In genomic region chr9:49672646-49673199, GRCm38 (mm10) we compare ENCODE assay signal across 20 mouse cellular contexts.
DNase-seq lines count a peak whose midpoint lies in the region; ATAC-seq and TF ChIP-seq lines count a peak whose summit lies in the region.
"Had no signal": no experiment of that assay in that cellular context is flagged by ENCODE, and none has a peak within 500 bp of the region (broad histone marks: within the 10 kb centered on the region; RNA-seq: fewer than 3 reads in every experiment).

No protein-coding gene starts in this region.

- peaks cover 34% of the 10 kb centered on the region for H3K4me1 ChIP-seq in hindbrain, embryonic 15.5 days (replicated peaks)
- peaks cover 5% of the 10 kb centered on the region; the same call in 1 of the 2 replicates for H3K4me1 ChIP-seq in hindbrain, postnatal 0 days (ENCODE audit: insufficient read depth, low read length)
- peaks cover 25% of the 10 kb centered on the region for H3K4me1 ChIP-seq in midbrain, embryonic 14.5 days (ENCODE audit: control insufficient read depth, insufficient read depth, low read length)
- H3K4me1 ChIP-seq in midbrain, postnatal 0 days (ENCODE audit: insufficient read depth, low read length): peaks cover 6% of the 10 kb centered on the region; the same call in 1 of the 2 replicates

- ATAC-seq in hindbrain, embryonic 15.5 days (ENCODE audit: low FRiP score, low read depth): no peak
- no peak for ATAC-seq in hindbrain, postnatal 0 days
- no peak for ATAC-seq in midbrain, embryonic 14.5 days (ENCODE audit: low FRiP score, low TSS enrichment)
- no peak for ATAC-seq in midbrain, postnatal 0 days (ENCODE audit: low FRiP score)
- peak; percentile 38; the same call in 1 of the 2 replicates for ATAC-seq in megakaryocyte, adult 5-6 weeks (ENCODE audit: poor library complexity, severe bottlenecking)
- no peak for ATAC-seq in erythroid progenitor cell, adult 5-6 weeks (replicated peaks; ENCODE audit: low FRiP score, poor library complexity, severe bottlenecking)
- ATAC-seq: forebrain, embryonic 15.5 days had no signal

- H3K27me3 ChIP-seq in hindbrain, embryonic 15.5 days: no peaks in the 10 kb centered on the region
- no peaks in the 10 kb centered on the region for H3K27me3 ChIP-seq in hindbrain, postnatal 0 days (ENCODE audit: insufficient read depth, low read length)
- no peaks in the 10 kb centered on the region for H3K27me3 ChIP-seq in midbrain, embryonic 14.5 days (ENCODE audit: control insufficient read depth, insufficient read depth, low read length)
- no peaks in the 10 kb centered on the region for H3K27me3 ChIP-seq in midbrain, postnatal 0 days (ENCODE audit: insufficient read depth, low read length)
- H3K27me3 ChIP-seq: embryonic facial prominence, embryonic 13.5 days; forebrain, embryonic 15.5 days; heart, embryonic 15.5 days had no signal

- H3K36me3 ChIP-seq in hindbrain, embryonic 15.5 days: 0 out of 2 replicates have a peak, but pooled peaks cover 2% of the 10 kb centered on the region
- no peaks in the 10 kb centered on the region for H3K36me3 ChIP-seq in hindbrain, postnatal 0 days (ENCODE audit: insufficient read depth, low read length)
- H3K36me3 ChIP-seq in midbrain, embryonic 14.5 days (ENCODE audit: control insufficient read depth, insufficient read depth, low read length): no peaks in the 10 kb centered on the region; the same call in 1 of the 2 replicates
- no peaks in the 10 kb centered on the region for H3K36me3 ChIP-seq in midbrain, postnatal 0 days (ENCODE audit: insufficient read depth, low read length)
- H3K36me3 ChIP-seq: embryonic facial prominence, embryonic 13.5 days; forebrain, embryonic 10.5 days; forebrain, embryonic 15.5 days; heart, embryonic 15.5 days; hindbrain, embryonic 10.5 days had no signal

- TF ChIP-seq CTCF in hindbrain, postnatal 0 days (IDR thresholded peaks at IDR 0.05; ENCODE audit: low read depth): no peak
- TF ChIP-seq CTCF in midbrain, postnatal 0 days (IDR thresholded peaks at IDR 0.05): no peak

- H3K4me2 ChIP-seq in hindbrain, embryonic 15.5 days: no peak overlapping the region
- H3K4me2 ChIP-seq in hindbrain, postnatal 0 days (ENCODE audit: low read depth, low read length): no peak overlapping the region
- no peak overlapping the region for H3K4me2 ChIP-seq in midbrain, embryonic 14.5 days (ENCODE audit: low read length)
- no peak overlapping the region for H3K4me2 ChIP-seq in midbrain, postnatal 0 days (ENCODE audit: low read depth, low read length, poor library complexity, severe bottlenecking)
- H3K4me2 ChIP-seq: embryonic facial prominence, embryonic 13.5 days; forebrain, embryonic 15.5 days; heart, embryonic 11.5 days; heart, embryonic 15.5 days had no signal

- WGBS in hindbrain, embryonic 15.5 days: 51% methylated on average over 6 of the region's 6 CpGs
- WGBS in hindbrain, postnatal 0 days: 54% methylated on average over 6 of the region's 6 CpGs
- 22% methylated on average over 6 of the region's 6 CpGs for WGBS in midbrain, embryonic 14.5 days
- WGBS in midbrain, postnatal 0 days: 20% methylated on average over 6 of the region's 6 CpGs

- H3K4me3 ChIP-seq in hindbrain, embryonic 15.5 days: no peak overlapping the region
- no peak overlapping the region for H3K4me3 ChIP-seq in hindbrain, postnatal 0 days (ENCODE audit: low read length)
- H3K4me3 ChIP-seq in midbrain, embryonic 14.5 days (replicated peaks; ENCODE audit: low read depth, low read length): no peak overlapping the region
- no peak overlapping the region for H3K4me3 ChIP-seq in midbrain, postnatal 0 days (ENCODE audit: low read depth, low read length)
- H3K4me3 ChIP-seq: embryonic facial prominence, embryonic 13.5 days; forebrain, embryonic 10.5 days; forebrain, embryonic 15.5 days; heart, embryonic 15.5 days; hindbrain, embryonic 10.5 days had no signal

- H3K9me3 ChIP-seq in hindbrain, embryonic 15.5 days: no peaks in the 10 kb centered on the region
- H3K9me3 ChIP-seq in hindbrain, postnatal 0 days (ENCODE audit: low read length): no peaks in the 10 kb centered on the region
- H3K9me3 ChIP-seq in midbrain, embryonic 14.5 days (ENCODE audit: control insufficient read depth, low read length): no peaks in the 10 kb centered on the region
- no peaks in the 10 kb centered on the region for H3K9me3 ChIP-seq in midbrain, postnatal 0 days (ENCODE audit: low read length)
- H3K9me3 ChIP-seq: embryonic facial prominence, embryonic 13.5 days; forebrain, embryonic 10.5 days; forebrain, embryonic 15.5 days; heart, embryonic 15.5 days; hindbrain, embryonic 10.5 days had no signal

- H3K27ac ChIP-seq in hindbrain, embryonic 15.5 days (replicated peaks): 0 out of 2 replicates have a peak overlapping the region, but pooled peaks have one; percentile 30
- H3K27ac ChIP-seq in hindbrain, postnatal 0 days: no peak overlapping the region
- H3K27ac ChIP-seq in midbrain, embryonic 14.5 days (replicated peaks; ENCODE audit: low read depth, low read length): peak overlapping the region; percentile 39; the same call in 1 of the 2 replicates
- H3K27ac ChIP-seq in midbrain, postnatal 0 days (ENCODE audit: low read depth, low read length): no peak overlapping the region
- H3K27ac ChIP-seq: embryonic facial prominence, embryonic 13.5 days; forebrain, embryonic 10.5 days; forebrain, embryonic 15.5 days; heart, embryonic 15.5 days; hindbrain, embryonic 10.5 days had no signal

- DNase-seq in hindbrain, postnatal 0 days (ENCODE audit: low spot score): no peak
- no peak for DNase-seq in midbrain, embryonic 14.5 days
- DNase-seq in midbrain, postnatal 0 days (ENCODE audit: low spot score): no peak
- DNase-seq in ZHBTc4 (ENCODE audit: low read depth, low spot score): peak; percentile 22
- no peak for DNase-seq in cerebellum, postnatal 4 days (ENCODE audit: low spot score in 2 of 2)
- DNase-seq: adrenal gland, postnatal 10 days; cerebellum, adult 11 months; cerebellum, adult 8-10 months; cerebellum, postnatal 14 days; gastrocnemius, postnatal 10 days; heart, adult 18-20 months had no signal

- no peak overlapping the region for H3K9ac ChIP-seq in hindbrain, embryonic 15.5 days
- H3K9ac ChIP-seq in hindbrain, postnatal 0 days (replicated peaks; ENCODE audit: low read length): no peak overlapping the region
- H3K9ac ChIP-seq in midbrain, embryonic 14.5 days (replicated peaks; ENCODE audit: low read length): no peak overlapping the region
- H3K9ac ChIP-seq in midbrain, postnatal 0 days (replicated peaks; ENCODE audit: low read length, poor library complexity, severe bottlenecking): no peak overlapping the region
- H3K9ac ChIP-seq: embryonic facial prominence, embryonic 13.5 days; forebrain, embryonic 15.5 days; heart, embryonic 15.5 days had no signal

Comparison
In these comparisons a context has a peak if more than half of its experiments do, and no peak if none do; other contexts are left out.
1. H3K27ac ChIP-seq: peak in hindbrain, embryonic 15.5 days (single experiment) and midbrain, embryonic 14.5 days (single experiment); none in hindbrain, postnatal 0 days (single experiment) and midbrain, postnatal 0 days (single experiment).